Mouse (Mus musculus): ENCODE data around the gene Lrrc2. TPM values are rescaled to one million over a fixed set of nuclear protein-coding genes. Genes with fewer than 3 reads are reported as not detected.

Lrrc2 gene
- total RNA-seq, 2 experiments from 2014 or later = 3.8 to 3.9 TPM

DNA sequence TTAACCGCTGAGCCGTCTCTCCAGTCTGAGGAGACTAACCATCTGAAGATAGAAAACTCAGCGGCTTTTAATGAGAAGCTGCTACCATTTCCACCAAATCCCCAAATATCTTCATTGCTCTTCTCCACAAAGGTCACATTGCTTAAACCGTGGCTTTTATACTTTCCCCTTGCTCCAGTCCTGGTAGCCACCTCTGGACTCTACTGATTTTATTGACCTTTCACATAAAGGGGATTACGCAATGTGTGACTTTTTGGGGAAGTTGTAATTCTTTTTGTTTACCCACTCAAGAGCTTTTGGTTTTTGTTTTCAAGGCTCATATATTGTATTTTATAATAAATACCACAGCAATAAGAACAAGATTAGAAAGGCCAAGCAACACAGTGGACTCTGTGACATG is 34.2 kb downstream of the Lrrc2 start:
- no peak for DNase-seq (ENCODE audit: low spot score in 2 of 2)

DNA sequence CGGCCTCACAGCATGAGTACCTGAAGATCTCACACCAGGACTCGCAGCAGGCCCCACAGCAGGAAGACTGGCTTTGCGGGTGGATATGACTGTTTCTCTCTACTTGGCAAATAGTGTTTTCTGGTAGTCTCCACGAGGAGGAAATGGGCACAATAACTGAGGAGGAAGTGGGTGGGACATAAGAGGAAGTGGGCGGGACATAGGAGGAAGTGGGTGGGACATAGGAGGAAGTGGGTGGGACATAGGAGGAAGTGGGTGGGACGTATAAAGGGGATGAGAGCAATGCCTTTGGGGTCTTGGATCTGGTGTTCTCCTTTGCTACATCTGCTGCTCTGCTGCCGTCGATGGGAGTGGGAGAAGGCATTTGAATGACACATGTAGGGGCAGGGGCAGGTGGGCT is 34.6 kb downstream of the Lrrc2 start:
- DNase-seq (ENCODE audit: low spot score in 2 of 2) = no peak

DNA sequence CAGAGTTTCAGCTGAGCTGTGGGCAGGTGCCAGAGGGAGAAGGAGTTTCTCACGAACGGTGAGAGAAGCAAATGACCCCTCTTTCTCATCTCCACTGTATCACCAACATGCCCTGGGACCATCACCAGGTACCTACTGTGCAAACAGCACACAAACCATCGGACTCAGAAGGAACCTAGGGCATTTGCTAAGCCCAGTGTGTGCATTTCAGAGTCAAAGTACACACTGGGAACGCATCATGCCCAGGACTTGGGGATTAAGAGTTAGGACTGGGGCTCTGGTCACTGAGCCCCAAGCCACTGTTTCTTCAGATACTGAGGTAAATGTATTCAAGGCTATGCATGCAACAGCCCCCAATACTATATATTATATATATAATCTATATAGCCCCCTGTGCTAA is 36.0 kb downstream of the Lrrc2 start:
- DNase-seq (ENCODE audit: low spot score in 2 of 2) = no peak

DNA sequence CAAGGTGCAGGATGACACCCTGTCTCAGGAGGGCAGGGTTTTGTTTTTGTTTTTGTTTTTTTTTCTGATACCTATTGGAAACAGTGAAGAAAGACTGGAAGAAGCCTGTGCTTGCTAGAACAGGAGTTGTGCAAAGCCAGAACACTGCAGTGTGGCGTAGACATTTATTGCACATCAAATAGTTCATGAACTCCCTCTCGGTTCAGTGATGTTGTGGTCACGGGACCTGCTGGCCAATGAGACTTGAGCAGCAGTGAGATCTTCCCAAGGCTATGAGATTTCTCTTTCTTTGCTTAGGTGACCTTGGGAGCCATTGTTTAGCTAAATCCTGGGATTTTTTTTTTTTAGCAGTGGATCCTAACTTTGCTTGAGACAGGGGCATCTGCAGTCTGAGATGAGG is 36.7 kb downstream of the Lrrc2 start:
- DNase-seq (ENCODE audit: low spot score in 2 of 2) = no peak

DNA sequence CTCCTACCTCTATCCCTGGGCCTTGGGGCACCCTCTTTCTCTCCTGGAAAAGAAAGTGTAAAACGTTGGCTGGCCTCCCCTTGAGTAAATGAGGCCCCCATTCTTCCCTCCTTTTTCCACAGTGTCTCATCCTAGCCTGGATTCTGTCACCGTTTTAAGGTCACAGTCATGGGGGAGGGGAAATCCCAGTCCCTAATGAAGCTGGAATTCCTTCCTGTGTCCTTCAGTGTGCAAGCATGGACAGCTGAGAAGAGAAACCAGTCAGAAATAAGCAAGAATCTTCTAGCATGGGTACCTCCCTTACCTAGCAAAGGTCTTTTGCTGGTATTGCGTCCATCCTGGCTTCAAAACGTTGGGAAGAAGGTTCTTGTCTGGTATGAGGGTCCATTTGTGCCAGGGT is 37.8 kb downstream of the Lrrc2 start:
- no peak for DNase-seq (ENCODE audit: low spot score in 2 of 2)

DNA sequence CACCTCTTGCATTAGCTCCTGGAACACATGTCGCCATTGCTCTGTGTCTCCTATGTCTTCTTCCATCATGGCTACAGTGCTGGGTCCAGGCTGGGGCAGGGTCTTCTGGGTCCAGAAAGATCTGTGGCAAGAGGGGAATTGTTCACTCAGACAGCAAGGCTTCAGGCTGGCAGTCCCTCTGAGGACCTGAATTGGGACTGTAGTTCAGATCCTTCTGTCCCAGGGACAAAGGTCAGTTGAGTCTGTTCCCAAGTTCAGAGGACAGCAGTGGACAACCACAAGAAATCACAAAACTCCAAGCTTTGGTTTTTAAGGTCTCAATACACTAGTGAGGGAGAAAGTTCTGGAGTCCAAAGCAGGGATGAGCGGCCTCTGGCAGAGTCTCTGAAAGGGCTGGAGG is 38.2 kb downstream of the Lrrc2 start:
- DNase-seq (ENCODE audit: low spot score in 2 of 2) = no peak

DNA sequence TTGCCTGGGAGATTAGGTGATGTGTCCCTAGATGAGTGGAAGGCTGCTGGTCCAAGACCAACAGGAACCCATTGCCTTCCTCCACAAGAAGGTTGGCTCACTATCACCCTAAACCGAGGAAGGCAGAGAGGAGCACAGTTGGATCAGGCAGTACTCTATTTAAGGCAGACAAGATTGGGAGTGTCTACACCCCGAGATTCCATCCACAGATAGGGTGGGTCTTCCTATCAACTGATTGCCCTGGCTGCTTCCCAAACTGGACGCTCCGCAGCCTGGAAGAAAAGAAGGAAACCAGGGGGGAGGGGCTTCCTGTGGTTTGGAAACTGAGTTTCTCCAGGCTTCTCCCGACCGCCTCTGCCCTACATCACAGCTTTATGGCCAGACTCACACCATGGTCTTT is 38.9 kb downstream of the Lrrc2 start, which contains the start of gene Rtp3:
TSS of gene Rtp3 (minus strand) at position 380 of the 400 bp plus-strand sequence.
- no peak for DNase-seq (ENCODE audit: low spot score in 2 of 2)

DNA sequence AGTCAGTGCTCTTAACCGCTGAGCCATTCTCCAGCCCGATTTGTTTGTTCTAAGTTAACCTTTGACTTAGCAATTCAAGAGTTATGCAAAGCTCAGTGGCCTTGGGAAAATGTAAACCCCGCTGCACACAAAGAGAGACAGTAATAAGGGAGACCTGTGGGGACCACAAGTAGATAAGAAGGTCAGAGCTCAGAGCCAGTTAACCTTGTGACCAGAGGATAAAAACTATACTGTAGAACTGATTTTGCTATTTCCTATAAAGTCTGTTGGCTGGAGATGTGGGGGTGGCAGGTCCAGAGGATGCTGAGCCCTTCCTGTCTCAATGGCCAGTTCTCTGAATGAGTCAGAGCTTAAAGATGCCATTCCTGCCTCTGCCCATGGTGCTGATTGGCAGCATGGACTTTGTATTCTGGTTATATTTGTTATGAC is 42.0 kb downstream of the Lrrc2 start:
- no peak for DNase-seq (ENCODE audit: low spot score in 2 of 2)

DNA sequence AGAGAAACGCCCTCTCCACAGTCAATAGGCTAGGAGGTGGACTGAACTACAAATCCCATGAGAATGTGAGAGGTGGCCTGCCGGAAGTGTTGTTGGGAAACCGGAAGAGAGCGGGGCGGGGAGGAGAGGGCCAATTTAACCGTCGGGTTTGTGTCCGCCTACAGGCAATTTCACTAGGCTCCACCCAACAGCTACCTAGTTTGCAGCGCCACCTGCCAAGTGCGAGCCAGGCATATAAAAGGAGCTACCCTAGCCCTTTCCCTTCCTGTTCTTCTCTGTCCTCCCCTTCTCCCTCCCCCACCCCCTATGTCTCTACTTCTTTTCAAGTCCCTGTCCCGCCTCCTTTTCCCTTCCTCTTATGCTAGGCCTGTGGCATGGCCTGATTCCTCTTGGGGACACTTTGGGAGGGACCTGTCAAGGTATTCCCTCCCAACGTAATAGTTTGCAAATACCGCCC is 43.4 kb downstream of the Lrrc2 start:
- DNase-seq (ENCODE audit: low spot score in 2 of 2) = peak in 1 of 2 experiments; percentile 32

DNA sequence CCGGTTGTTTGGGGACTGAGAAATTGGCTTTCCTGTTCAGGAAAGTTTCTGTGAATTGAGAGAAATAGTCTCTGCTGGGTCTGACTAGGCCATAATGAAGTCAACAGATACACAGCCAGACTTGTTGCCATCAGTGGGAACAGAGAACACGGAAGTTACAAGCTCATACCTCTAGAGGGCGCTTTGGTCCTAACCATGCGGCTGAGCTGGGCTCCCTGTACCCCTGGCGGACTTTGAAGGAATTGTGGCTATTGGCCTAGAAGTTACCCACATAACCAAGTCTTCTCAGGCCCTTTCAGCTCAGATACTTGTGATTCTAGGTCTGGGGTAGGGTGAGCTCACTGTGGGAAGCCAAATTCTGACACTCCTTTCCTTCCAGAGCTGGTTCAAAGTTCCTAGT is 45.9 kb downstream of the Lrrc2 start:
- DNase-seq (ENCODE audit: low spot score in 2 of 2) = peak; percentile 21 to 57

DNA sequence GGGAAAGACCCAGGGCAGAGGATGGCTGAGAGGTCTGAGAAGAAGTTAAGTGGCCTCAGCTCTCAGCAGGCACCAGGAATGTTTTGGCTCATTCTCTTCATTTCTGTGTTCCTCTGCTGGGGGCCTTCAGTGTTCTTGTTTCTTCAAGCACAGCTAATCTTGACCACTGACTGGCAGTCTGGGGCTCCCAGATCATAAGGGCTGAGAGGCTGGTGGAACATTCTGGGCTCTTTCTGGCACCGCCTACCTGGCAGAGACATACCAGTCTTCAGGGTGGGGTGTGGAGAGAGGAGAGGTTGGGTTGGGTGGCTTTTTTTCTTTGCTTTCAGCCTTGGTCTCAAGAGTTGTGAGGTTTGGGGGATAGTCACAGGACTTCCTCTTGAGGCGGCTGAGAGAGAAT is 47.7 kb downstream of the Lrrc2 start:
- DNase-seq (ENCODE audit: low spot score in 2 of 2) = no peak

DNA sequence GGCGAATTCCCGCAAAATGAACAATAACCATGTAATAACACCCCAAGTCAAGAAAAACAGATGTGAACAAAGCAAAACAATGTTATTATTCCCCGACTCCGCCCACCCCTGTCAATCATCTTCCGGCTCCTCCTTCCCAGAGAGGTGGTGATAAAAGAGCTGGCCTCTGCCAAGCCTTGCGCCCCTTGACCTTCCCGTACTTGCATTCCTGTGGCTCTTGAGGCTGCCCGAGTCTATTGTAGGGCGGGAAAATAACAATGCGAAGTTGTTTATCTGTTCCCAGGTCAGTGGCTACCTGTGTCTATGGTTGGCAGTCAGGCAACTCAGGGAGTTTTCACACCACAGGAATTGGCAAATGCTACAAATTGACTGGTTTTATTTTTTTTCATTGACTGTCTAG is 48.5 kb downstream of the Lrrc2 start:
- no peak for DNase-seq (ENCODE audit: low spot score in 2 of 2)

DNA sequence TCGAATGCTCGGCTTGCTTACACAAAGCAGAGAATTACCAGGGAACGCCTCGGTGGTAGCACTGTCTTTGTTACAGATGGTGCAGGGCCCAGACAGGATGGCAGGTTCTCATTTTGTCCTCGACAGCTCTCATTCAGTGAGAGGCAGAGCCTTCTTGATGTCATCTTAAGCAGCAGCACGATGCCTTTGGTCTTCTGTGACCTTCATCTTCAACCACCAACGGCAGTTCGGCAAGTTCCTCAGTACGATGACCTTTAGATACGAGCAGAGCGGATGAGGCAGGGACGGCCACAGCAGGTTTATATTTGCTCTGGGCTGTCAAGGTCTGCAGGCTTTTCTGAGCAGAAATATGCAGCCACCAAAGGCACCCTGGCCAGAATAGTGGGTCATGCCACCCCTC is 50.3 kb downstream of the Lrrc2 start:
- DNase-seq (ENCODE audit: low spot score in 2 of 2) = no peak

DNA sequence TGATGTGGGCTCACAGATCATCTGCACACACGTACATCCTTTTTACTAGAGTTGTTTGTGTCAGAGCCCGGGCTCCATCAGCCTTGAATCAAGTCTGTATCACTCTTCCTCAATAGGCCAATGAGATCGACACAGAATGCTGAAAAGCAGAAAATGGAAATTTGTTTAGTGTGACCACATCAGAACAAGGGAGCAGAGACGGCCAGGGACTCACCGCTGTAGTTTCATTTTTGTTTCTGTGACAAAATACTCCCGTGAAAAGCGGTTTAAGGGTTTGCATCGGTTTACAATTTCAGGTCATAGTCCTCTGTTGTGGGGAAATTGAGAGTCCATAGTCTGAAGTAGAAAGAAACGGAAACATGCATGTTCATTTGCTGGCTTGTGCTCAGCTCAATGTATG is 51.9 kb downstream of the Lrrc2 start:
- DNase-seq (ENCODE audit: low spot score in 2 of 2) = no peak

DNA sequence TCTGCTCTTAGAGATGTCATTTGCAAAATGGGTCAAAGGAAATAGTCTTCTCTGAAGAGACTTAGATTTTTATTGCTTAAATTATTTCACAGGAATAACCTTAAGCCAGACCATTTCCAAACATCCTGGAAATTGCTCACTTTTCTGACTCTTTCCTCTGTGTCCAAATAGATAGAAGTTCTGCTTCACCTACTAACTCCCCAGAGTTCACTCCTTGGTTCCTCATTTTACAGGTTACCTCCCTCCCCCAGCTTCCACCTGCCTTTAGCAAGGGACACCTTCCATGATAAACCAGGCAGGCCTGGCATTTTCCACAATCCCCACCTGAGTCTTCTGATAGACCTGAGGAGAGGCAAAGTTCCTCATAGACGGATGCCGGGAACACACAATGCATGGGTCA is 55.2 kb downstream of the Lrrc2 start:
- DNase-seq (ENCODE audit: low spot score in 2 of 2) = no peak

DNA sequence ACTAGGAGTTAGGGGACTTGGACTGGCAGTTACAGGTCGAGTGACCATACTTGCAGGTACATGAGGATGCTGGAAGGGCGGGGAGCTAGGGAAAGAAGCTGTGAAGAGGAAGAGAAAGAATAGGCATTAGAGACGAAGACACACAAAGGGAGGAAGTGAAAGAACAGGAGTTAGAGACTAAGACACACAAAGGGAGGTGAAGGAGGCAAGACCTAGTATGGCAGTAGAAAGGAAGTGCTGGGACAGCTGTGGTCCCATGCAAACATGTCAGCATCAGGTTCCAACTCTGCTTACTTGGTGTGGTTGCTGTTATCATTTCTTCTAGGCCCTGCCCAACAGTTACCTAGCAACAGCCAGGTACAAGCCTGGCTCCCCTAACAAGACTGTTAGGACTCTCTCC is 58.4 kb downstream of the Lrrc2 start:
- DNase-seq (ENCODE audit: low spot score in 2 of 2) = no peak

DNA sequence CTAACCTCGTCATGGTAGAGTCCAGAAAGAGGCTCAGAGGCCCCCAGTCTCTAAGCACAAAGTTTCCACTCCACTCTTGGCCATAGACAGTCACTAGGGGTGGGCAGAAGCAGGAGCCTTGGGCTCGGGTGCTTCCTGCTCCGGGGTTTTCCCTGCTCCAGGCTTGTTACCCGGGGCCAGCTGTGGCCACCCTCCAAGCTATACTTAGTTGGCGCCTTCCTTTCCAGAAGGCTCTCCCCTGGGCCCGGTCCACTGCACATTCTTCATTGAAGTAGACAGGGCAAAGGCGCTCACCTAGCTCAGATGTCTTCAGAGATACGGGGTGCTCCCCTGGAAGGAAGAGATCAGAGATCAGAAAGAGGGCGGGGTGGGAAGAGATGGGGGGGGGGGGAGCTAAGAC is 60.2 kb downstream of the Lrrc2 start:
- no peak for DNase-seq (ENCODE audit: low spot score in 2 of 2)

DNA sequence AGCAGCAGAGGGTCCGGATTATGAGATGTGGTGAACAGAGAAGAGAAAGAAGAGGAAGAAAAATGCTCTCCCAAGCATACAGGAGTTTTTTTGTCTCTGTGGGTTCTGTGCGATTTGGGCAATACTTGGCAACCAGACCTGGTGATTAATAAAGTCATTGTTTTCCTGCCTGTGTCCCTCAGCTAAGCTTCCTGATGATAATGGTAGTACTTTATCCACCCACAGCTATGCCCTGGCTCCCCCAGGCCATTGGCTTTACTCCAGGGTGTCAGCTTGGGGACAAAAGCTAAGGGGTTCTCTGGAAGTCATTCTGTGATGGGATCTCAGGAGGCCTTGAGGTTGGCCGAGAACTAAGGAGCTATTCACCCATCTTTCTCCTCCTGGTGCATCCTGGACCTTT is 60.7 kb downstream of the Lrrc2 start:
- no peak for DNase-seq (ENCODE audit: low spot score in 2 of 2)

DNA sequence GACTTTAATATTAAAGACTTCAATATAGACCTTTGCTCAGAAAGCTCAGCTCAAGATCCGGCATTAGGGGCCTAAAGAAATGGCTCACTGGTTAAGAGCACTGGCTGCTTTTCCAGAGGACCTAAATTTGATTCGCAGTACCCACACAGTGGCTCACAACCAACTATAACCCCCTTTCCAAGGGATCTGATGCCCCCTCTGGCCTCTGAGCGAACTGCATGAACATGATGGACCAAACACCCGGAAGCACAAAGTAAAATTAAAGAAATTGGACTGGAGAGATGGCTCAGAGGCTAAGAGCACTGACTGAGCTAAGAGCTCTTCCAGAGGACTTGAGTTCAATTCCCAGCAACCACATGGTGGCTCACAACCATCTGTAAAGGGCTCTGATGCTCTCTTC is 64.3 kb downstream of the Lrrc2 start:
- no peak for DNase-seq (ENCODE audit: low spot score in 2 of 2)

DNA sequence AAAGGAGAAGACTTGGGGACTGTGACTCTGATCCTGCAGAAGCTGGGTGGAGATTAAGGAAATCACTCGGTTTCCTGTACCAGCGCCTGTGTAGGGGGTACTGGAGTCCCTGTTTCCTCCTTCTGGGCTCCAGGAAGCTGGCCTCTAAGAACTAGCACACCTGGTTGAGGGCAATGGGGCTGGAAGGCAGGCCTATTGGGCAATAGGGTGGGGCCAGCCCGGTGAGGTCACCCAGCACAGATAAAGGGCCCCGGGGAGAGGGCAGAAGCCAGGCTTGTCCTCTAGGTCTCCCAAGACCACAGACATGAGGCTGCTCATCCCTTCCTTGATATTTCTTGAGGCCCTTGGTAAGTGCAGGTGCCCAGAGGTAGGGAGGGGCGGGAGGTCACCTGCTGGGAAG is 67.7 kb downstream of the Lrrc2 start, which contains the start of gene Ltf:
TSS of gene Ltf (plus strand) at position 250 of the 400 bp plus-strand sequence.
- no peak for DNase-seq (ENCODE audit: low spot score in 2 of 2)

DNA sequence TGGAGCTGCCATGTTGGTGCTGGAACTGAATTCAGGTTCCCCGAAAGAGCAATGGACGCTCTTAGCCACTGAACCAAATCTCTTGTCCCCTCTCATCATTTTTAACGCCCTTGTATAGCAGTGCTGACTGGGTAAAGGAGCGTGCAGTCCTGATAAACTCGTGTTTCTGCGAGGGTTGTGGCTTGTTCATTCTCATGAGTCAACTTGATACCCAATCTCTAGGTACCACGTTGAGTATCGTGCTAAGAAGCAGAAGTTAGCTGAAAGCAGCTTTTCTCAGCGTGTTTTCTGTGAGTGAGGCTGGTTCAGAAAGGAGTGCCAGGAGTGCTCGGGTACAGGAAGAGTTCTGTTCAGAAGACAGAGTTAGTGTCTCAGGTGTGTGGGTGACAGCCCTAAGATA is 75.4 kb downstream of the Lrrc2 start:
- no peak for DNase-seq (ENCODE audit: low spot score in 2 of 2)
